Mouse (Mus musculus): ENCODE results near the gene Sept11. TPM values are rescaled to one million over a fixed set of nuclear protein-coding genes. Genes with fewer than 3 reads are reported as not detected.

The Sept11 gene
- polyA plus RNA-seq, 1 experiment from 2014 or later: 148 TPM

DNA sequence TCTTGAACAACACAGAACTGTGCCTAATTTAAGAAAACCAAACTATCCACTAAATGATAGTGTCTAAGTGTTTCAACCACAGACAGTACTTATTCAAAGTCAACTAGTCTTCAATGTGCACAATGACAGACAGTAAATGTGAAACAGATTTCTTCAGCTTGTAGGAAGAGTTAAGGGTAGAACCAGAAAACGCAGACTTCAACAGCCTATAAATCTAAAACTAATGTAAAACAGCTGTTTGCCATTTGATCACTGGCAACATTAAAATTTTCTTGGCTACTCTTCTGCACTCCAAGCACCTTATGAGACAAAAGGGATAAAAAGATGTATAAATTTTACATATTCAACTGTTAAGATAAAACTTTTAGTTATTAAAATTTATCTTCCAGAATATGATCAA lies 107.9 kb downstream of the Sept11 start:
- Histone ChIP-seq H3K27ac (no peak overlapping the region), H3K9me3 (no peaks in the 10 kb centered on the region), H3K4me3 (no peak overlapping the region), H3K9ac (no peak overlapping the region), H3K4me2 (no peak overlapping the region), H3K4me1 (peaks cover 16% of the 10 kb centered on the region), H3K27me3 (replicated peaks) (no peaks in the 10 kb centered on the region), H3K36me3 (replicated peaks) (peaks cover 15% of the 10 kb centered on the region; the same call in 1 of the 2 replicates)
- no peak for ATAC-seq (replicated peaks)
- WGBS: 97% methylated on average over 1 of the region's 1 CpGs

DNA sequence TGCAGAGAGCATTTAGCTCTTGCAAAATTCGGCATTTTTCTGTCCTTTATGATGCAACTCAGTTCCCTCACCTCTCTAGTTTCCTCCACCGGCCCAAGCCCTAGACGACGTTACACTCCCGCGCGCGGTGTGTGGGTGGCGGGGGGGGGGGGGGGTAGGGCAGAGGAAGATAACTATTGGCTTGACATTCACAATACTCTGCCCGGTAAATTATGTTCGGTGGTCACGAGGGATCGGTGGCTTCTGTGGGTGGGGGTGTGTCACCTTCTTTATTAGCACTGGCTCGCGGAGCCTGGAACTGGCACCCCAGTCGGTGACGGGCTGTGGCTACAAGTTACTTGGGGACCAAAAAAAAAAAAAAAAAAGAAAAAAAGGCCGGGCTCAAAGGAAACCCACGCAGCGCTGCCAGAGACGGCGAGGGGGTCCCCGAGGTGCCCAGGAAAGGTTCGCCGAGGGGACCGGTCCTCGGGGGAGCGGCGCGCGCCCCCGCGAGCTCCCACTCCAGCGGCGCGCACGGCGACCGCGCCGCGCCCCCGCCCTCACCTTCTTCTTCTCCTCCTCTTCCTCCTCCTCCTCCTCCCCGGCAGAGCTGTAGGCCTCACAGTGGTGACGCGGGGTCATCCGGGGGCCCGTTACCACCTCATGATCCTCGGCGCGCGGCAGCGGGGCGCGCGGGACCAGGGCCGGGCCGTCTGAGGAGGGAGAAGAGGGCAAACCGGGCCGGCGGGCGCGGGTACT lies 112.3 kb downstream of the Sept11 start:
- Histone ChIP-seq H3K4me2 (peak overlapping the region; percentile 78), H3K4me3 (peak overlapping the region; percentile 98), H3K27me3 (replicated peaks) (no peaks in the 10 kb centered on the region), H3K36me3 (replicated peaks) (peaks cover 2% of the 10 kb centered on the region; the same call in 1 of the 2 replicates), H3K9me3 (no peaks in the 10 kb centered on the region), H3K4me1 (peaks cover 25% of the 10 kb centered on the region), H3K9ac (peak overlapping the region; percentile 96), H3K27ac (peak overlapping the region; percentile 92)
- ATAC-seq (replicated peaks): peak; percentile 73
- under 1% methylated on average over 63 of the region's 63 CpGs for WGBS

DNA sequence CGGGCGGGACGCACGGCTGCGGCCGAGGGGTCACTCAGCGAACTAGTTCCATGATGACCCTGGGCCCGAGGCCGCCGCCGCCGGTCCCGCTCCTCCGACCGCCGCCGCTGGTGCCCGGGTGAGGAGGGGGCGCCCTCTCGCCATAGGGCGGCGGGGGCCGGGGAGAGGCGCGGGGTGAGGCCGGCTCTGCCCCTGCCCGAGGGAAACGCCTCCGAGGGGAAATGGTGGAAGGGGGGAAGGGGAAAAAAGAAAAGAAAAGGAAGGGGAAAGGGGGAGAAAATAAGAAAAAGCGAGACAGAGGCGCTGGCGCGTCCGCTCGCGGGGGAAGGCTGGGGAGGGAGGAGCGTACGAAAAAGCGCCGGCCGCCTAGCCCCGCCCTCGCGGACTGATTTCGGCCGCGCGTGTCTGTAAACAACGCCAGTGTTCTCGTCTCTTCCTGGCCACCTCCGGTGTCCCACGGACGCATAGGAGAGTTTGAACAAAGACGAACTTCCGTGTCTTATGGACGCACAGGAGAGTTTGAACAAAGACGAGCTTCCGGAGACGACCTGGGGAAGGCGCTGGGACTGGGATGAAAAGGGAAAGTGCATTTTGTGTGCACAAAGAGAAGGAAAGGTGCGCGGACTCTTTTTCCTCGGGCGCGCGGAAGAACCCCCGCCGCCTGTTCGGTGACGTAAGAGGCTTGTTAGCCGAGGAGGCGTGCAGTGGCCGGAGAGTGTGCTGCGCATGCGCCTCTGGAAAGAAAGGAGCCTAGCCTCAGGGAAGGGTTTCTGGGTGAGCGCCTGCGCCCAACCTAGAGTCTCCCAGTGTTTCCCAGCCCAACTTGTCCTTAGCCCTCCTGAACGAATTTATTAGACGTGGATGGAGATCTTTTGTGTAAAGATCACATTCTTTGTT lies 113.1 kb downstream of the Sept11 start, which contains the start of the genes Ccni and 2010109A12Rik:
Ccni (minus strand) TSS at position 387 of the 897 bp plus-strand sequence.
2010109A12Rik (plus strand) TSS at position 410 of the 897 bp plus-strand sequence.
- Histone ChIP-seq H3K27ac (peak within 1 kb of the TSS; percentile 92), H3K9me3 (no peaks in the 10 kb centered on the region), H3K36me3 (replicated peaks) (no peaks in the 10 kb centered on the region; the same call in 1 of the 2 replicates), H3K4me1 (peaks cover 25% of the 10 kb centered on the region), H3K4me2 (peak within 1 kb of the TSS; percentile 78), H3K27me3 (replicated peaks) (no peaks in the 10 kb centered on the region), H3K4me3 (peak within 1 kb of the TSS; percentile 98), H3K9ac (peak within 1 kb of the TSS; percentile 96)
- peak; percentile 97 for ATAC-seq (replicated peaks)
- WGBS: under 1% methylated on average over 78 of the region's 79 CpGs

DNA sequence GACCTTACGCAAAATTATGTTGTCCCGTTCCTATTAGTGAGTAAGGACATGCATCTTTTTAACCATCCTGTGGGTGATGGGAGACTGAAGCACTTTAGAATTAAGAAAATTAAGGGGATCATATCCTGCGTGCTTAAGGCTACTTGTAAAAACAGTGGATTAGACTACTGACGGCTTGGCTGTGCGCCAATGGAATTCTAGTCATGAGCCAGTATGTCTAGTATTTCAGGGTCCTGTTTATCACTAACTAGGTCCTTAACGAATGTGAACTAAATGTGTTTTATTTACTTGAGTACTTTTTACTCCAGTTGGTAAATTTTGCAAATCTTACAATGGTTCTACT lies 113.7 kb downstream of the Sept11 start:
- ATAC-seq (replicated peaks): no peak
- Histone ChIP-seq H3K27ac (peak overlapping the region; percentile 92), H3K9me3 (no peaks in the 10 kb centered on the region), H3K36me3 (replicated peaks) (no peaks in the 10 kb centered on the region), H3K4me1 (peaks cover 25% of the 10 kb centered on the region), H3K4me2 (peak overlapping the region; percentile 78), H3K9ac (peak overlapping the region; percentile 96), H3K27me3 (replicated peaks) (no peaks in the 10 kb centered on the region), H3K4me3 (peak overlapping the region; percentile 98)
- 5% methylated on average over 6 of the region's 6 CpGs for WGBS

DNA sequence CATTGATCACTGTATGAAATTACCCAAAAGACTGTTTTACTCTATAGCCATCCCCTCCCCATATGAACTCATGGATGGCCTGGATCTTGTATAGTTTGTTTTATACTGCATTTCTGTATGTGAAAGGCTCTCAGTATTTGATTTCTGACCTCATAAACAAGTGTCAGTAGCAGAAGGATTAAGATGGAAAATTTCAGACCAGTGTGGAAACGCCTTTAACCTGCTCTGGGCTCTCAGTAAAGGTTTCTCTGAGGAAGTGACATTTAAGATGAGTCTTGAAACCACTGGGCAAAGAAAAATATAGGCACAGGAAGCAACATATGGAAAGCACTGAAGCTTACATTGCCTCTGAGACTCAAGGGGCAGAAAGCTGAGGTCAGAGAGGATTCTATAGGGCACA lies 114.3 kb downstream of the Sept11 start:
- no peaks in the 10 kb centered on the region for H3K9me3 ChIP-seq
- H3K4me2 ChIP-seq: no peak overlapping the region
- no peak for ATAC-seq (replicated peaks)
- H3K27me3 ChIP-seq (replicated peaks): no peaks in the 10 kb centered on the region
- H3K4me3 ChIP-seq: no peak overlapping the region
- no peak overlapping the region for H3K9ac ChIP-seq
- H3K27ac ChIP-seq: peak overlapping the region; percentile 92
- no peaks in the 10 kb centered on the region for H3K36me3 ChIP-seq (replicated peaks)
- 56% methylated on average over 1 of the region's 1 CpGs for WGBS
- H3K4me1 ChIP-seq: peaks cover 25% of the 10 kb centered on the region

DNA sequence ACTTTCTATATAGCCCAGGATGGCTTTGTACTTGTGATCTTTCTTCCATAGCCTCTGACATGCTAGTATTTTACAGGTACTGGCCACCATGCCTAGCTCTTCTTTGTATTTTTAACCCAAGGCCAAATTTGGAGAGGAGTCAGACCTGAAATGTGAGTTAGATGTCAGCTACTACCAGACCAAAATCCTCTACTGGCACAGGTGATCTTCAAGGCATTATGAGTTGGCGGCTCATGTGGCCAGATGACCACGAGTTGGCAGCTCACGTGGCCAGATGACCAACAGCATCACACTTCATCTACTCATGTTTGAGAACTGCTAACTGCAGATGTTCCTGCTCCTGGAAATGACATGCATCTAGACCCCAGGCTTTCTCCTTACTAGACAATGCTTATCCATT lies 125.1 kb downstream of the Sept11 start:
- H3K36me3 ChIP-seq (replicated peaks): no peaks in the 10 kb centered on the region

DNA sequence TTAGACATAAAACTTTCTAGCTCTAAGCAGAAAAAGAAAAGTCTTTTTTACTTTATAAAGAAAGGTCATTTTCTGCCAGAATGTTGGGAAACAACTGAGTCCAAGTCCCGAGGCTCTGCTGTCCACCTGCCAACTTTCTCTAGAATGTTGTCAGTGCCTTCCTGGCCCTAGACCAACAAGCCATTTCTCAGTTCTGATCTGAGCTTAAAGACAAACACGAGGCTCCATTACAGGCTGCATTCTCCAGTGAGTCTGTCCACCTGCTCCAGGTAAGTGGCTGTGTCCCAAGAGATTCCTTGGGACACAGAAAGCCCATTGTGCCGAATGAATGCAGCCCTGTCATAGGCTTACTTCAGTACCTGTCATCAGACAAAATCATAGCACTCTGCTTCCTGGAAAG lies 128.4 kb downstream of the Sept11 start:
- Histone ChIP-seq H3K4me3 (no peak overlapping the region), H3K9ac (no peak overlapping the region), H3K27me3 (replicated peaks) (no peaks in the 10 kb centered on the region), H3K27ac (no peak overlapping the region), H3K4me1 (no peaks in the 10 kb centered on the region), H3K4me2 (no peak overlapping the region), H3K9me3 (no peaks in the 10 kb centered on the region), H3K36me3 (replicated peaks) (no peaks in the 10 kb centered on the region)
- no peak for ATAC-seq (replicated peaks)
- 76% methylated on average over 3 of the region's 3 CpGs for WGBS

More for the DNA sequence above, 125.1 kb downstream of the Sept11 start:
- H3K4me2 ChIP-seq: no peak overlapping the region
- H3K9ac ChIP-seq: no peak overlapping the region
- no peak overlapping the region for H3K4me3 ChIP-seq
- no peaks in the 10 kb centered on the region for H3K27me3 ChIP-seq (replicated peaks)
- H3K27ac ChIP-seq: no peak overlapping the region
- no peak for ATAC-seq (replicated peaks)
- no peaks in the 10 kb centered on the region for H3K9me3 ChIP-seq
- WGBS: 84% methylated on average over 3 of the region's 3 CpGs
- no peaks in the 10 kb centered on the region for H3K4me1 ChIP-seq

DNA sequence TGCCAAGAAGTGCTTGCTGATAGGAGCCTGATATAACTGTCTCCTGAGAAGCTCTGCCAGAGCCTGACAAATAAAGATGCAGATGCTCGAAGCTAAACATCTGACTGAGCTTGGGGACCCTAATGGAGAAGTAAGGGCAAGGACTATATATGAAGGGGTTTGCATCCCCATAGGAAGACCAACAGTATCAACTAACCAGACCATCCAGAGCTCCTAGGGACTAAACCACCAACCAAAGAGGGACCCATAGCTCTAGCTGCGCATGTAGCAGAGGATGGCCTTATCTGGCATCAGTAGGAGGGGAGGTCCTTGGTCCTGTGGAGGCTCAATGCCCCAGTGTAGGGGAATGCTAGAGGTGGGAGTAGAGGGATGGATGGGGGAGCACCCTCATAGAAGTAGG lies 131.3 kb downstream of the Sept11 start:
- H3K4me1 ChIP-seq: no peaks in the 10 kb centered on the region
- H3K27ac ChIP-seq: no peak overlapping the region
- no peaks in the 10 kb centered on the region for H3K9me3 ChIP-seq
- no peak overlapping the region for H3K4me3 ChIP-seq
- no peak overlapping the region for H3K9ac ChIP-seq
- no peak overlapping the region for H3K4me2 ChIP-seq
- WGBS: 74% methylated on average over 2 of the region's 2 CpGs
- ATAC-seq (replicated peaks): no peak
- no peaks in the 10 kb centered on the region for H3K27me3 ChIP-seq (replicated peaks)
- no peaks in the 10 kb centered on the region for H3K36me3 ChIP-seq (replicated peaks)

Other genes starting within 250 kb of the Sept11 start
- 0.04 TPM in 2 replicates for gene Sowahb, start 48.4 kb upstream of the Sept11 start, polyA plus RNA-seq (2015; fragmentation: Nextera tagmentation; extraction: Ambion mirVana)
- gene Ccni, start 113.1 kb downstream of the Sept11 start, polyA plus RNA-seq (2015; fragmentation: Nextera tagmentation; extraction: Ambion mirVana): 136 and 143 TPM in 2 replicates
- gene 2010109A12Rik, start 113.1 kb downstream of the Sept11 start, polyA plus RNA-seq (2015; fragmentation: Nextera tagmentation; extraction: Ambion mirVana): 2.3 and 2.4 TPM in 2 replicates
- gene Ccng2, start 173.8 kb downstream of the Sept11 start, polyA plus RNA-seq (2015; fragmentation: Nextera tagmentation; extraction: Ambion mirVana): 83.0 and 92.7 TPM in 2 replicates

Data from midbrain, embryonic 15.5 days (tissue).